Mouse (Mus musculus) retina, postnatal 1 day (tissue): ENCODE data around the gene Vmn1r227.

Experiments
- DNase-seq: peaks from one replicate; pipeline ENCODE4 v3.0.0-alpha.2; 2012

The Vmn1r227 gene

GRCm38 (mm10) chr17:20729543-20729942 lies at the start of gene Vmn1r227:
Gene Vmn1r227, plus strand, starts transcription at chr17:20729843.
- no peak for DNase-seq

DNA sequence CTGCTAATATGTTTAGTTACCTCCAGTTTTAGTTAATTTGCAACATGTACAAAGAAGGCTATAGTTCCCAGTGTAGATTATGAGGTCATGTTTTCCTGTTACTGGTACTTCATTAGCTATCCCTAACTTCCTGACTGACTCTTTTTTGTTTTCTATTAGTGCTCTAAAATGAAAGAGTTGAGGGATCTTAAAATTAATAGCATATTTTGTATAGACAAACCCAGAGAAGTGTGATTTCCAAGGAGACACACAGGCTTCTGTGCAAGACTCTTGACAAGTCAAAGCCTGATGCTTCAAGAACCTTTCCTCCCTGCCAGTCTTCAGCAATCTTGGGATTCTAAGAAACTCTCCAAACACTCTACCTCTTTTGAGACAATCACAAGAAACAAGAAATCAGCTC lies 47.1 kb upstream of the Vmn1r227 start, which contains the start of gene Vmn1r226:
TSS of gene Vmn1r226 (plus strand) at position 301 of the 400 bp plus-strand sequence.
- DNase-seq = no peak

- no peak for DNase-seq
These were observed 56.4 kb downstream of the Vmn1r227 start, which contains the start of gene Vmn1r228 for GRCm38 (mm10) chr17:20786057-20786456. Gene Vmn1r228, minus strand, starts transcription at chr17:20786157.
